Mouse (Mus musculus) C2C12 (cell line): ENCODE measurements around the gene Cd96.

Source experiments
- CEBPB ChIP-seq: IDR thresholded peaks from one replicate; pipeline ENCODE4 v1.6.1; 2011; ENCODE audit warnings: low read depth, mild to moderate bottlenecking, control low read depth, moderate library complexity
- CTCF ChIP-seq: IDR thresholded peaks from one replicate; pipeline ENCODE4 v1.5.1; 2011; ENCODE audit not compliant: control insufficient read depth, insufficient read depth, insufficient read length
- MAX ChIP-seq: IDR thresholded peaks from one replicate; pipeline ENCODE4 v1.6.1; 2011; ENCODE audit warnings: mild to moderate bottlenecking, control low read depth
- USF1 ChIP-seq: IDR thresholded peaks from one replicate; pipeline ENCODE4 v1.6.1; 2011; ENCODE audit warnings: low read depth, mild to moderate bottlenecking, control low read depth, moderate library complexity

- no peak for TF ChIP-seq CTCF
- no peak for TF ChIP-seq MAX
- no peak for TF ChIP-seq USF1
- TF ChIP-seq CEBPB = no peak
Observed at GRCm38 (mm10) chr16:46010153-46010905, 109.7 kb downstream of the Cd96 start, which contains the start of gene Plcxd2.
